Mouse (Mus musculus) gastrocnemius, postnatal 36 days (tissue): Measurements from ENCODE around the gene Ccdc187. TPM values are rescaled to one million over a fixed set of nuclear protein-coding genes. Genes with fewer than 3 reads are reported as not detected.

Source experiments
- DNase-seq, 2 experiments: peaks; one replicate each; pipeline ENCODE4 v3.0.0; 2022
- intact Hi-C: fragments of 180-260 bp; cut with DNase I; formaldehyde crosslinking; loops from one replicate; pipeline ENCODE4 v1.15.1; 2025
- total RNA-seq, 2 experiments: library from RNA; stranded (reverse); gene quantifications; 2 replicates each; pipeline ENCODE4 v1.2.3; 2021

The Ccdc187 gene
- total RNA-seq, 2 experiments from 2014 or later: 0.03 TPM; not detected in 1

GRCm38 (mm10) chr2:26231366-26231765 is 63.0 kb downstream of the Ccdc187 start:
- DNase-seq: no peak
- intact Hi-C loops: no loop called here

GRCm38 (mm10) chr2:26230253-26230652 is 64.1 kb downstream of the Ccdc187 start:
- no peak for DNase-seq
- intact Hi-C loops: no loop called here

GRCm38 (mm10) chr2:26227788-26228187 is 66.6 kb downstream of the Ccdc187 start:
- intact Hi-C loops: loop anchor here (1.0 kb wide), 1 partner anchor 73 kb away; no protein-coding TSS in a partner anchor
- no peak for DNase-seq

- no peak for DNase-seq
- intact Hi-C loops: no loop called here
These were observed 69.1 kb downstream of the Ccdc187 start for GRCm38 (mm10) chr2:26225242-26225641.

GRCm38 (mm10) chr2:26223961-26224360 is 70.4 kb downstream of the Ccdc187 start:
- intact Hi-C loops: no loop called here
- no peak for DNase-seq

- intact Hi-C loops: no loop called here
- DNase-seq: no peak
These were observed 79.8 kb downstream of the Ccdc187 start for GRCm38 (mm10) chr2:26214526-26214925.

GRCm38 (mm10) chr2:26209566-26209965 is 84.8 kb downstream of the Ccdc187 start:
- intact Hi-C loops: no loop called here
- no peak for DNase-seq

GRCm38 (mm10) chr2:26208126-26208789 is 86.1 kb downstream of the Ccdc187 start, which contains the start of gene Lhx3:
Lhx3 (minus strand) TSS chr2:26208289.
- intact Hi-C loops: no loop called here
- peak; percentile 73 to 80 for DNase-seq

GRCm38 (mm10) chr2:26207559-26207958 is 86.8 kb downstream of the Ccdc187 start:
- intact Hi-C loops: no loop called here
- no peak for DNase-seq

- DNase-seq: no peak
- intact Hi-C loops: no loop called here
These were observed 88.6 kb downstream of the Ccdc187 start for GRCm38 (mm10) chr2:26205761-26206160.

GRCm38 (mm10) chr2:26205126-26205525 is 89.2 kb downstream of the Ccdc187 start:
- no peak for DNase-seq
- intact Hi-C loops: no loop called here

- no peak for DNase-seq
These were observed 91.4 kb downstream of the Ccdc187 start for GRCm38 (mm10) chr2:26202849-26203475.

GRCm38 (mm10) chr2:26201926-26202848 is 92.2 kb downstream of the Ccdc187 start:
- intact Hi-C loops: no loop called here
- DNase-seq: no peak

More at GRCm38 (mm10) chr2:26202849-26203475, 91.4 kb downstream of the Ccdc187 start:
- intact Hi-C loops: no loop called here

- intact Hi-C loops: no loop called here
These were observed 95.9 kb downstream of the Ccdc187 start for GRCm38 (mm10) chr2:26198488-26198887.

GRCm38 (mm10) chr2:26194552-26195339 is 99.6 kb downstream of the Ccdc187 start:
- intact Hi-C loops: no loop called here
- DNase-seq: no peak

More at GRCm38 (mm10) chr2:26198488-26198887, 95.9 kb downstream of the Ccdc187 start:
- no peak for DNase-seq

Other genes starting within 250 kb of the Ccdc187 start
- 10 to 100 TPM; 16.3 to 27.7 TPM for gene Nacc2, start 171.3 kb downstream of the Ccdc187 start, total RNA-seq
- not detected for gene Lhx3, start 86.3 kb downstream of the Ccdc187 start, total RNA-seq
- 1 to 10 TPM; 3.0 to 3.9 TPM for gene Qsox2, start 57.0 kb downstream of the Ccdc187 start, total RNA-seq
- 1 to 10 TPM; 2.1 to 2.9 TPM for gene Gpsm1, start 21.0 kb upstream of the Ccdc187 start, total RNA-seq
- gene Dnlz, start 57.6 kb upstream of the Ccdc187 start, total RNA-seq: 10 to 100 TPM; 18.2 to 19.5 TPM
- gene Card9, start 66.4 kb upstream of the Ccdc187 start, total RNA-seq: under 1 TPM; 0.44 to 0.82 TPM
- 1 to 10 TPM; 3.7 to 9.0 TPM for gene Snapc4, start 86.1 kb upstream of the Ccdc187 start, total RNA-seq
- 10 to 100 TPM; 22.5 to 24.0 TPM for gene Entr1, start 94.8 kb upstream of the Ccdc187 start, total RNA-seq
- 100 to 1,000 TPM; 137 TPM for gene Pmpca, start 94.8 kb upstream of the Ccdc187 start, total RNA-seq
- 1 to 10 TPM; 7.4 TPM for gene Inpp5e, start 114.6 kb upstream of the Ccdc187 start, total RNA-seq
- 10 to 100 TPM; 21.0 to 23.9 TPM for gene Sec16a, start 150.7 kb upstream of the Ccdc187 start, total RNA-seq
- gene Notch1, start 222.1 kb upstream of the Ccdc187 start, total RNA-seq: 1 to 10 TPM; 7.7 to 8.0 TPM